Comparison of ENCODE assay signal across 19 mouse cellular contexts in genomic region chr8:45677114-45677853, GRCm38 (mm10).
DNase-seq lines count a peak whose midpoint lies in the region; ATAC-seq and TF ChIP-seq lines count a peak whose summit lies in the region.
"Had no signal": no experiment of that assay in that cellular context is flagged by ENCODE, and none has a peak within 500 bp of the region (broad histone marks: within the 10 kb centered on the region; RNA-seq: fewer than 3 reads in every experiment).

No protein-coding gene starts in this region.

- no peak overlapping the region for H3K9ac ChIP-seq in midbrain, embryonic 12.5 days (replicated peaks)
- no peak overlapping the region for H3K9ac ChIP-seq in midbrain, embryonic 16.5 days (ENCODE audit: low read depth, low read length)
- H3K9ac ChIP-seq in embryonic facial prominence, embryonic 14.5 days (ENCODE audit: low read depth, low read length): no peak overlapping the region
- no peak overlapping the region for H3K9ac ChIP-seq in lung, postnatal 0 days (replicated peaks; ENCODE audit: low read depth)
- H3K9ac ChIP-seq: embryonic facial prominence, embryonic 15.5 days; hindbrain, embryonic 14.5 days; limb, embryonic 13.5 days; liver, embryonic 15.5 days had no signal

- peaks cover 21% of the 10 kb centered on the region for H3K4me1 ChIP-seq in midbrain, embryonic 12.5 days
- H3K4me1 ChIP-seq in midbrain, embryonic 16.5 days (ENCODE audit: control insufficient read depth, insufficient read depth, low read length): peaks cover 16% of the 10 kb centered on the region
- H3K4me1 ChIP-seq in embryonic facial prominence, embryonic 14.5 days (ENCODE audit: control insufficient read depth, insufficient read depth, low read length): no peaks in the 10 kb centered on the region
- no peaks in the 10 kb centered on the region for H3K4me1 ChIP-seq in lung, postnatal 0 days (ENCODE audit: insufficient read depth, low read depth, low read length)
- H3K4me1 ChIP-seq: embryonic facial prominence, embryonic 15.5 days; liver, embryonic 15.5 days had no signal

- 43% methylated on average over 10 of the region's 10 CpGs for WGBS in midbrain, embryonic 12.5 days
- 33% methylated on average over 10 of the region's 10 CpGs for WGBS in midbrain, embryonic 16.5 days
- WGBS in embryonic facial prominence, embryonic 14.5 days: 55% methylated on average over 10 of the region's 10 CpGs
- 63% methylated on average over 10 of the region's 10 CpGs for WGBS in lung, postnatal 0 days

- H3K4me2 ChIP-seq in midbrain, embryonic 12.5 days (replicated peaks): no peak overlapping the region
- no peak overlapping the region for H3K4me2 ChIP-seq in midbrain, embryonic 16.5 days (ENCODE audit: low read length)
- no peak overlapping the region for H3K4me2 ChIP-seq in embryonic facial prominence, embryonic 14.5 days (ENCODE audit: low read depth, low read length)
- no peak overlapping the region for H3K4me2 ChIP-seq in lung, postnatal 0 days (replicated peaks; ENCODE audit: low read depth, low read length)
- H3K4me2 ChIP-seq: embryonic facial prominence, embryonic 15.5 days; hindbrain, embryonic 14.5 days; limb, embryonic 13.5 days; liver, embryonic 15.5 days had no signal

- peak; percentile 39; the same call in 1 of the 2 replicates for ATAC-seq in midbrain, embryonic 12.5 days (ENCODE audit: low FRiP score, low read depth)
- no peak for ATAC-seq in midbrain, embryonic 16.5 days
- no peak for ATAC-seq in embryonic facial prominence, embryonic 14.5 days (ENCODE audit: low read depth)
- no peak for ATAC-seq in lung, postnatal 0 days
- ATAC-seq in granulocyte monocyte progenitor cell, adult 5-6 weeks (replicated peaks; ENCODE audit: poor library complexity, severe bottlenecking): no peak
- ATAC-seq: intestine, postnatal 0 days had no signal

- TF ChIP-seq CTCF in lung, postnatal 0 days (IDR thresholded peaks at IDR 0.05): no peak

- TF ChIP-seq EP300 in lung, postnatal 0 days (IDR thresholded peaks at IDR 0.05): no peak

- no peaks in the 10 kb centered on the region for H3K27me3 ChIP-seq in midbrain, embryonic 12.5 days
- no peaks in the 10 kb centered on the region for H3K27me3 ChIP-seq in midbrain, embryonic 16.5 days (ENCODE audit: control insufficient read depth, insufficient read depth, low read depth, low read length)
- H3K27me3 ChIP-seq in embryonic facial prominence, embryonic 14.5 days (replicated peaks; ENCODE audit: control insufficient read depth, insufficient read depth, low read length): no peaks in the 10 kb centered on the region
- H3K27me3 ChIP-seq in lung, postnatal 0 days (replicated peaks; ENCODE audit: insufficient read depth, low read length): no peaks in the 10 kb centered on the region
- H3K27me3 ChIP-seq: embryonic facial prominence, embryonic 15.5 days; limb, embryonic 13.5 days; liver, embryonic 15.5 days had no signal

- DNase-seq in embryo, embryonic 11 days: peak; percentile 43
- no peak for DNase-seq in embryo, embryonic 9.5 days (ENCODE audit: extremely low spot score)
- DNase-seq in embryonic facial prominence, embryonic 14.5 days (ENCODE audit: low spot score): peak; percentile 17
- peak; percentile 41 for DNase-seq in mesoderm, embryonic 11.5 days (ENCODE audit: low read depth, low spot score)
- DNase-seq in lung, postnatal 0 days (ENCODE audit: low spot score): no peak
- DNase-seq: adrenal gland, adult 8-10 months; cerebellum, adult 11 months; cerebellum, postnatal 25 days; kidney, postnatal 14 days; lung, postnatal 14 days had no signal

- H3K27ac ChIP-seq in midbrain, embryonic 12.5 days (replicated peaks): no peak overlapping the region
- H3K27ac ChIP-seq in midbrain, embryonic 16.5 days (ENCODE audit: low read length): no peak overlapping the region
- no peak overlapping the region for H3K27ac ChIP-seq in embryonic facial prominence, embryonic 14.5 days (replicated peaks; ENCODE audit: low read depth, low read length)
- H3K27ac ChIP-seq in lung, postnatal 0 days (ENCODE audit: low read length): no peak overlapping the region
- H3K27ac ChIP-seq: embryonic facial prominence, embryonic 15.5 days; hindbrain, embryonic 14.5 days; left cerebral cortex, adult 2 months; limb, embryonic 13.5 days; liver, embryonic 15.5 days had no signal

- no peaks in the 10 kb centered on the region for H3K36me3 ChIP-seq in midbrain, embryonic 12.5 days
- no peaks in the 10 kb centered on the region for H3K36me3 ChIP-seq in midbrain, embryonic 16.5 days (ENCODE audit: control insufficient read depth, insufficient read depth, low read length)
- no peaks in the 10 kb centered on the region for H3K36me3 ChIP-seq in embryonic facial prominence, embryonic 14.5 days (ENCODE audit: control insufficient read depth, insufficient read depth, low read length)
- no peaks in the 10 kb centered on the region for H3K36me3 ChIP-seq in lung, postnatal 0 days (ENCODE audit: insufficient read depth, low read length)
- H3K36me3 ChIP-seq: embryonic facial prominence, embryonic 15.5 days; limb, embryonic 13.5 days; liver, embryonic 15.5 days had no signal

- no peaks in the 10 kb centered on the region for H3K9me3 ChIP-seq in midbrain, embryonic 12.5 days
- no peaks in the 10 kb centered on the region for H3K9me3 ChIP-seq in midbrain, embryonic 16.5 days (replicated peaks; ENCODE audit: control insufficient read depth, low read length, poor library complexity, severe bottlenecking)
- no peaks in the 10 kb centered on the region for H3K9me3 ChIP-seq in embryonic facial prominence, embryonic 14.5 days (ENCODE audit: control insufficient read depth, low read length)
- H3K9me3 ChIP-seq in lung, postnatal 0 days (ENCODE audit: low read length): no peaks in the 10 kb centered on the region
- H3K9me3 ChIP-seq: embryonic facial prominence, embryonic 15.5 days; limb, embryonic 13.5 days; liver, embryonic 15.5 days had no signal

- no peak overlapping the region for H3K4me3 ChIP-seq in midbrain, embryonic 12.5 days
- no peak overlapping the region for H3K4me3 ChIP-seq in midbrain, embryonic 16.5 days (ENCODE audit: low read depth, low read length)
- H3K4me3 ChIP-seq in embryonic facial prominence, embryonic 14.5 days (ENCODE audit: low read depth, low read length): no peak overlapping the region
- no peak overlapping the region for H3K4me3 ChIP-seq in lung, postnatal 0 days (ENCODE audit: low read depth, low read length)
- H3K4me3 ChIP-seq: embryonic facial prominence, embryonic 15.5 days; left cerebral cortex, adult 2 months; limb, embryonic 13.5 days; liver, embryonic 15.5 days had no signal

Comparison
In these comparisons a context has a peak if more than half of its experiments do, and no peak if none do; other contexts are left out.
1. DNase-seq: peak in embryo, embryonic 11 days (single experiment), embryonic facial prominence, embryonic 14.5 days (single experiment) and mesoderm, embryonic 11.5 days (single experiment); none in embryo, embryonic 9.5 days (single experiment) and lung, postnatal 0 days (single experiment).